Mouse (Mus musculus): ENCODE data around the gene Pnrc2. TPM values are rescaled to one million over a fixed set of nuclear protein-coding genes. Genes with fewer than 3 reads are reported as not detected.

The Pnrc2 gene
- total and polyA plus RNA-seq, 3 experiments, result 7.9 to 264 (median 197) TPM

DNA sequence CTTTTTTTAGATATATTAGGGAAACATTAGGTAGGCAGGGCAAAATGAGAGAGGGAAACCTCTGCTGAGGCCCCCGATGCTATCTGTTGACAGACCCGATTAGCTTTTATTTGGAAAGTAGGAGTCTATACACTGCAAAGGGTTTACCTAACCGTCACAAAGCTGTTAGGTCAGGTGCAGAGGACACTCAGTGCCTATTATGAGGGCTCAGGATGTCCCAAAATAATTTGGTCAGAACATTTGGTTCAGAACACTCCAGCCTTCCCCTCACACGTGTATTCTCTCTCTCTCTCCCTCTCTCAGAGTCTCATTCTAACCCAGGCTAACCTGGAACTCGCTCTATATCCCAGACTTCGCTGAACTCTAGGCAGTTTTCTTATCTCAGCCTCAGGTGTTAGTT, 8.4 kb upstream of the Pnrc2 start:
- ATAC-seq (ENCODE audit: extremely low read depth, insufficient number of reproducible peaks, low FRiP score, poor library complexity, severe bottlenecking), result no peak
- H3K4me1 ChIP-seq (ENCODE audit: insufficient read depth, low read depth, low read length), result peaks cover 20% of the 10 kb centered on the region
- H3K4me3 ChIP-seq (ENCODE audit: low read depth, low read length), result no peak overlapping the region
- TF ChIP-seq GATA1 (IDR thresholded peaks at IDR 0.05; ENCODE audit: borderline replicate concordance, low read length), result no peak
- TF ChIP-seq GATA2 (IDR thresholded peaks at IDR 0.05; ENCODE audit: borderline replicate concordance, low read depth, low read length), result no peak
- no peak for TF ChIP-seq CTCF (IDR thresholded peaks at IDR 0.05; ENCODE audit: low read depth, low read length)
- no peak for TF ChIP-seq POLR2AphosphoS5 (IDR thresholded peaks at IDR 0.05; ENCODE audit: insufficient replicate concordance, low read depth, low read length)
- TF ChIP-seq TAL1 (conservative IDR thresholded peaks at IDR 0.05; ENCODE audit: low read depth, low read length), result no peak
- H3K27me3 ChIP-seq (ENCODE audit: insufficient read depth, low read length), result peaks cover 51% of the 10 kb centered on the region
- H3K36me3 ChIP-seq (replicated peaks), result no peaks in the 10 kb centered on the region
- no peaks in the 10 kb centered on the region for H3K9me3 ChIP-seq (replicated peaks)
- no peak for DNase-seq (ENCODE audit: low spot score)

DNA sequence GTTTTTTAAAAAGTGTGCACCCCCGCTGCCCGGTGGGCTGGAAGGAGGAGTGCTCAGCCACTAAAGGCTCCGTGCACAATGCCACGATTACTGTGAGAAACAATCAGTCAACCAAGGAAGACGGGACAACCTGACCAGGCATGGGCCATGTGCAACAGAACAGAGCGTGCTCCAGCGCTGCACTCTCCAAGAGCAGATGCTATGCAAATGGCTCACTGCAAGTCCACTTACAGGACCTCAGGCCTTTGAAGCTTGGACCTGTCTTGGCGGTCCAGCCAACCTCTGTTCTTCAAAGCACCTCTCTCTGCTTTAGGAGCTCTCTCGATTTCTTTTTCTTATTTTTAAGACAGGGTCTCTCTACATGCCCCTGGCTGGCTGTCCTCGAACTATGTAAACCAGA, 6.9 kb upstream of the Pnrc2 start:
- peaks cover 43% of the 10 kb centered on the region for H3K27me3 ChIP-seq (ENCODE audit: insufficient read depth, low read length)
- H3K4me1 ChIP-seq (ENCODE audit: insufficient read depth, low read depth, low read length), result peaks cover 30% of the 10 kb centered on the region
- H3K36me3 ChIP-seq (replicated peaks), result no peaks in the 10 kb centered on the region
- no peaks in the 10 kb centered on the region for H3K9me3 ChIP-seq (replicated peaks)
- no peak for TF ChIP-seq GATA1 (IDR thresholded peaks at IDR 0.05; ENCODE audit: borderline replicate concordance, low read length)
- no peak for TF ChIP-seq GATA2 (IDR thresholded peaks at IDR 0.05; ENCODE audit: borderline replicate concordance, low read depth, low read length)
- no peak for TF ChIP-seq POLR2AphosphoS5 (IDR thresholded peaks at IDR 0.05; ENCODE audit: insufficient replicate concordance, low read depth, low read length)
- TF ChIP-seq CTCF (IDR thresholded peaks at IDR 0.05; ENCODE audit: low read depth, low read length), result no peak
- no peak for TF ChIP-seq TAL1 (conservative IDR thresholded peaks at IDR 0.05; ENCODE audit: low read depth, low read length)
- no peak overlapping the region for H3K4me3 ChIP-seq (ENCODE audit: low read depth, low read length)
- no peak for ATAC-seq (ENCODE audit: extremely low read depth, insufficient number of reproducible peaks, low FRiP score, poor library complexity, severe bottlenecking)
- DNase-seq (ENCODE audit: low spot score), result no peak

DNA sequence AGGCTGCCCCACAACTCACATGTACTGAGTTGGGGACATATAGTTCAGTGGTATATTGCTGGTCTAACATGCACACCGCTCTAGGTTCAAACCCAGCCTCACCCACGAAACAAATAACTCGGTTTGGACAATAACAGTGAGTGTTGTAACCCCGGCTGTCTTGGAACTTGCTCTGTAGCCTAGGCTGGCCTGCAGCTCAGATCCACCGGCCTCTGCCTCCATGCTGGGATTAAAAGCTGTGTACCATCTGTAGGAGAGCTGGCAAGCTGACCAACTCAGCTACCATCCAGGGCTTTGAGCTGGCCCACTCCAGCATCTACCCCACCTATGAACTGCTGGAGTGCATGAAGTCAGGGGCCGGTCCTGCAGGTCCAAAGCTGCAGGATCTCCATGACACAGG, 6.4 kb upstream of the Pnrc2 start:
- TF ChIP-seq GATA1 (IDR thresholded peaks at IDR 0.05; ENCODE audit: borderline replicate concordance, low read length) (no peak), GATA2 (IDR thresholded peaks at IDR 0.05; ENCODE audit: borderline replicate concordance, low read depth, low read length) (no peak), TAL1 (conservative IDR thresholded peaks at IDR 0.05; ENCODE audit: low read depth, low read length) (no peak), CTCF (IDR thresholded peaks at IDR 0.05; ENCODE audit: low read depth, low read length) (no peak), POLR2AphosphoS5 (IDR thresholded peaks at IDR 0.05; ENCODE audit: insufficient replicate concordance, low read depth, low read length) (no peak)
- ATAC-seq (ENCODE audit: extremely low read depth, insufficient number of reproducible peaks, low FRiP score, poor library complexity, severe bottlenecking) (no peak), DNase-seq (ENCODE audit: low spot score) (no peak)
- no peaks in the 10 kb centered on the region for H3K9me3 ChIP-seq (replicated peaks)
- H3K4me1 ChIP-seq (ENCODE audit: insufficient read depth, low read depth, low read length), result peaks cover 34% of the 10 kb centered on the region
- peaks cover 2% of the 10 kb centered on the region for H3K36me3 ChIP-seq (replicated peaks)
- no peak overlapping the region for H3K4me3 ChIP-seq (ENCODE audit: low read depth, low read length)
- peaks cover 38% of the 10 kb centered on the region for H3K27me3 ChIP-seq (ENCODE audit: insufficient read depth, low read length)

DNA sequence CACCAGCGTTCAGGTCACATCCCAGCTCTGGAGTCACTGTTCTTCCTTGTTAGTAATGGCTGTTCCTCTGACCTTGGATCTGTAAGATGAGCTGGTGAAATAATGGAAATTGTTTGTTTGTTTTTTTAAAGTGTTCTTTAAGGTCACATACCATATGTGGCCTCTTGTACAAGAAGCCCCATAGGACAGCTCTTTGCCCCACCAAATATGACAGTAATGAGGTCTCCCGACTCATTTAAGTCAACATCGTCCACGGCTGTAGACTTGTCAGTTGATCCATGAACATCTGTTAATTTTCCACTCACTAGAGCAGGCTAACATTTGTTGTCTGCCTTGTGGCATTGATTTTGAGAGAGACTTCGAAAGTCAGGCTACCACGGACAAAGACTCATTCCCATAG, 5.4 kb upstream of the Pnrc2 start:
- no peaks in the 10 kb centered on the region for H3K9me3 ChIP-seq (replicated peaks)
- peaks cover 8% of the 10 kb centered on the region for H3K36me3 ChIP-seq (replicated peaks)
- no peak for ATAC-seq (ENCODE audit: extremely low read depth, insufficient number of reproducible peaks, low FRiP score, poor library complexity, severe bottlenecking)
- peaks cover 31% of the 10 kb centered on the region for H3K27me3 ChIP-seq (ENCODE audit: insufficient read depth, low read length)
- DNase-seq (ENCODE audit: low spot score), result no peak
- TF ChIP-seq GATA1 (IDR thresholded peaks at IDR 0.05; ENCODE audit: borderline replicate concordance, low read length) (no peak), CTCF (IDR thresholded peaks at IDR 0.05; ENCODE audit: low read depth, low read length) (no peak), TAL1 (conservative IDR thresholded peaks at IDR 0.05; ENCODE audit: low read depth, low read length) (no peak), GATA2 (IDR thresholded peaks at IDR 0.05; ENCODE audit: borderline replicate concordance, low read depth, low read length) (no peak), POLR2AphosphoS5 (IDR thresholded peaks at IDR 0.05; ENCODE audit: insufficient replicate concordance, low read depth, low read length) (no peak)
- no peak overlapping the region for H3K4me3 ChIP-seq (ENCODE audit: low read depth, low read length)
- peaks cover 39% of the 10 kb centered on the region for H3K4me1 ChIP-seq (ENCODE audit: insufficient read depth, low read depth, low read length)

- H3K36me3 ChIP-seq (replicated peaks), result peaks cover 9% of the 10 kb centered on the region
- H3K27me3 ChIP-seq (ENCODE audit: insufficient read depth, low read length), result peaks cover 21% of the 10 kb centered on the region
- H3K4me1 ChIP-seq (ENCODE audit: insufficient read depth, low read depth, low read length), result peaks cover 39% of the 10 kb centered on the region
- H3K4me3 ChIP-seq (ENCODE audit: low read depth, low read length), result no peak overlapping the region
- DNase-seq (ENCODE audit: low spot score) (no peak), ATAC-seq (ENCODE audit: extremely low read depth, insufficient number of reproducible peaks, low FRiP score, poor library complexity, severe bottlenecking) (no peak)
- H3K9me3 ChIP-seq (replicated peaks), result no peaks in the 10 kb centered on the region
- no peak for TF ChIP-seq TAL1 (conservative IDR thresholded peaks at IDR 0.05; ENCODE audit: low read depth, low read length)
- no peak for TF ChIP-seq POLR2AphosphoS5 (IDR thresholded peaks at IDR 0.05; ENCODE audit: insufficient replicate concordance, low read depth, low read length)
- TF ChIP-seq GATA2 (IDR thresholded peaks at IDR 0.05; ENCODE audit: borderline replicate concordance, low read depth, low read length), result no peak
- no peak for TF ChIP-seq GATA1 (IDR thresholded peaks at IDR 0.05; ENCODE audit: borderline replicate concordance, low read length)
- TF ChIP-seq CTCF (IDR thresholded peaks at IDR 0.05; ENCODE audit: low read depth, low read length), result no peak
Measured at GRCm38 (mm10) chr4:135877742-135878141, 4.1 kb upstream of the Pnrc2 start.

DNA sequence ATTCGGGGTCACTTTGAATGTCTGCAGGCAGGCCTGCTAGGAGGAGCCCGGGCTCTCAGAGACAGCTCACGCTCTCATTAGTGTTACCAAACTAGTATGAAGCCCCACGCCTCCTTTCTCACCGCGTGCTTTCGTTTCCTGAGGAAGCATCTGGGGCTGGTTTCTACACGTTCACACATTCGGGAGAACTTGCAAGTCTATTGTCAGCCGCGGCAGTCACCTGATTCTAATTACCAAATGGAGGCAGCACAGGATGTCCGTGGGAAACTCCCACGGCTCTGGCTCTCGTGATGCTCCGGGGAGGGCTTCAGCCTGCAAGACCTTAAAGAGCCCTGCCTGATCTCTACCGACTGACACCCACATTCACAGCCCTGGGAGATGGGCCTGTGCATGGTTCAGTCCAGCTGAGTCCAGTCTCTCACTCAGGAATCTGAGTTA, 3.0 kb upstream of the Pnrc2 start:
- DNase-seq (ENCODE audit: low spot score), result peak; percentile 19
- H3K9me3 ChIP-seq (replicated peaks), result no peaks in the 10 kb centered on the region
- peaks cover 46% of the 10 kb centered on the region for H3K4me1 ChIP-seq (ENCODE audit: insufficient read depth, low read depth, low read length)
- H3K4me3 ChIP-seq (ENCODE audit: low read depth, low read length), result peak overlapping the region; percentile 65
- TF ChIP-seq CTCF (IDR thresholded peaks at IDR 0.05; ENCODE audit: low read depth, low read length) (no peak), GATA1 (IDR thresholded peaks at IDR 0.05; ENCODE audit: borderline replicate concordance, low read length) (no peak), POLR2AphosphoS5 (IDR thresholded peaks at IDR 0.05; ENCODE audit: insufficient replicate concordance, low read depth, low read length) (no peak), GATA2 (IDR thresholded peaks at IDR 0.05; ENCODE audit: borderline replicate concordance, low read depth, low read length) (no peak), TAL1 (conservative IDR thresholded peaks at IDR 0.05; ENCODE audit: low read depth, low read length) (no peak)
- H3K36me3 ChIP-seq (replicated peaks), result peaks cover 21% of the 10 kb centered on the region
- peak; percentile 9; the same call in 1 of the 2 replicates for ATAC-seq (ENCODE audit: extremely low read depth, insufficient number of reproducible peaks, low FRiP score, poor library complexity, severe bottlenecking)
- peaks cover 9% of the 10 kb centered on the region for H3K27me3 ChIP-seq (ENCODE audit: insufficient read depth, low read length)
